Comparison of ENCODE assay signal across 8 mouse cellular contexts in genomic region chr3:116614295-116614892, GRCm38 (mm10). TPM values are rescaled to one million over a fixed set of nuclear protein-coding genes. Genes with fewer than 3 reads are reported as not detected.
A peak's percentile ranks its signal among the peaks of the same experiment; 100 is the strongest.
DNase-seq lines count a peak whose midpoint lies in the region; ATAC-seq and TF ChIP-seq lines count a peak whose summit lies in the region.

Trmt13 (minus strand) TSS chr3:116614587.

- no peak within 1 kb of the TSS for H3K4me3 ChIP-seq in G1E (ENCODE audit: low read depth, low read length)
- H3K4me3 ChIP-seq in forebrain, embryonic 11.5 days (ENCODE audit: low read depth, low read length) = no peak within 1 kb of the TSS
- no peak within 1 kb of the TSS for H3K4me3 ChIP-seq in lung, embryonic 14.5 days (ENCODE audit: low read depth, low read length)
- H3K4me3 ChIP-seq in stomach, embryonic 16.5 days (replicated peaks; ENCODE audit: low read length) = no peak within 1 kb of the TSS

- H3K4me1 ChIP-seq in G1E (ENCODE audit: insufficient read depth, low read depth, low read length) = peaks cover 28% of the 10 kb centered on the region
- no peaks in the 10 kb centered on the region for H3K4me1 ChIP-seq in forebrain, embryonic 11.5 days (replicated peaks; ENCODE audit: control insufficient read depth, insufficient read depth, low read length)
- no peaks in the 10 kb centered on the region for H3K4me1 ChIP-seq in lung, embryonic 14.5 days (ENCODE audit: insufficient read depth)
- peaks cover 7% of the 10 kb centered on the region; the same call in 1 of the 2 replicates for H3K4me1 ChIP-seq in stomach, embryonic 16.5 days (ENCODE audit: control insufficient read depth, insufficient read depth, low read length)

- H3K27ac ChIP-seq in forebrain, embryonic 11.5 days (ENCODE audit: low read depth, low read length) = no peak within 1 kb of the TSS
- H3K27ac ChIP-seq in lung, embryonic 14.5 days (ENCODE audit: low read depth) = no peak within 1 kb of the TSS
- H3K27ac ChIP-seq in stomach, embryonic 16.5 days (ENCODE audit: low read length) = peak within 1 kb of the TSS; percentile 52; the same call in 1 of the 2 replicates

- DNase-seq in frontal cortex, postnatal 36 days (ENCODE audit: low spot score in 2 of 2) = no peak
- DNase-seq in G1E (ENCODE audit: low spot score) = no peak
- DNase-seq in forebrain, embryonic 11.5 days (ENCODE audit: low spot score) = no peak
- peak; percentile 31 for DNase-seq in layer of hippocampus, adult 9-10 months (ENCODE audit: low spot score)
- DNase-seq in lung, embryonic 14.5 days = peak; percentile 22
- DNase-seq in kidney, postnatal 25 days = no peak

- peaks cover 73% of the 10 kb centered on the region for H3K36me3 ChIP-seq in G1E (replicated peaks)
- peaks cover 2% of the 10 kb centered on the region; the same call in 1 of the 2 replicates for H3K36me3 ChIP-seq in forebrain, embryonic 11.5 days (ENCODE audit: control insufficient read depth, insufficient read depth, low read length)
- H3K36me3 ChIP-seq in lung, embryonic 14.5 days (ENCODE audit: insufficient read depth) = peaks cover 53% of the 10 kb centered on the region
- H3K36me3 ChIP-seq in stomach, embryonic 16.5 days (ENCODE audit: control insufficient read depth, insufficient read depth, low read length) = peaks cover 4% of the 10 kb centered on the region; the same call in 1 of the 2 replicates

- TF ChIP-seq CTCF in G1E (IDR thresholded peaks at IDR 0.05; ENCODE audit: low read depth, low read length) = no peak
- no peak for TF ChIP-seq CTCF in lung, embryonic 14.5 days (IDR thresholded peaks at IDR 0.05; ENCODE audit: low read depth)

- WGBS in forebrain, embryonic 11.5 days = 89% methylated on average over 10 of the region's 10 CpGs
- WGBS in lung, embryonic 14.5 days = 57% methylated on average over 10 of the region's 10 CpGs
- 54% methylated on average over 10 of the region's 10 CpGs for whole genome bisulfite sequencing in stomach, embryonic 16.5 days

- no peak within 1 kb of the TSS for H3K9ac ChIP-seq in forebrain, embryonic 11.5 days (ENCODE audit: low read length)
- no peak within 1 kb of the TSS for H3K9ac ChIP-seq in lung, embryonic 14.5 days
- no peak within 1 kb of the TSS; the same call in 1 of the 2 replicates for H3K9ac ChIP-seq in stomach, embryonic 16.5 days (ENCODE audit: low read length)

- H3K4me2 ChIP-seq in forebrain, embryonic 11.5 days (ENCODE audit: low read depth, low read length, severe bottlenecking) = no peak within 1 kb of the TSS
- no peak within 1 kb of the TSS for H3K4me2 ChIP-seq in lung, embryonic 14.5 days
- 0 out of 2 replicates have a peak within 1 kb of the TSS, but pooled peaks have one; percentile 1 for H3K4me2 ChIP-seq in stomach, embryonic 16.5 days (ENCODE audit: low read depth, low read length)

- ATAC-seq in frontal cortex, adult (ENCODE audit: low TSS enrichment) = peak; percentile 74
- ATAC-seq in G1E (ENCODE audit: extremely low read depth, insufficient number of reproducible peaks, low FRiP score, poor library complexity, severe bottlenecking) = no peak
- no peak for ATAC-seq in forebrain, embryonic 11.5 days (replicated peaks; ENCODE audit: low FRiP score)
- peak; percentile 60 for ATAC-seq in lung, embryonic 14.5 days (ENCODE audit: insufficient read depth)
- peak; percentile 77; the same call in 1 of the 2 replicates for ATAC-seq in stomach, embryonic 16.5 days (ENCODE audit: insufficient read depth, low FRiP score)

- H3K9me3 ChIP-seq in G1E (replicated peaks) = no peaks in the 10 kb centered on the region
- H3K9me3 ChIP-seq in forebrain, embryonic 11.5 days (ENCODE audit: control insufficient read depth, low read length) = no peaks in the 10 kb centered on the region
- no peaks in the 10 kb centered on the region for H3K9me3 ChIP-seq in lung, embryonic 14.5 days (ENCODE audit: low read depth, low read length)
- H3K9me3 ChIP-seq in stomach, embryonic 16.5 days (replicated peaks; ENCODE audit: control insufficient read depth, low read length) = no peaks in the 10 kb centered on the region

- H3K27me3 ChIP-seq in G1E (ENCODE audit: insufficient read depth, low read length) = no peaks in the 10 kb centered on the region
- no peaks in the 10 kb centered on the region for H3K27me3 ChIP-seq in forebrain, embryonic 11.5 days (ENCODE audit: control insufficient read depth, insufficient read depth, low read length)
- no peaks in the 10 kb centered on the region for H3K27me3 ChIP-seq in lung, embryonic 14.5 days (ENCODE audit: insufficient read depth, low read length)
- H3K27me3 ChIP-seq in stomach, embryonic 16.5 days (ENCODE audit: control insufficient read depth, insufficient read depth, low read length) = no peaks in the 10 kb centered on the region

RNA-seq across cellular contexts. Expression of gene Trmt13, which starts in this region (rescaled TPM):
- total RNA-seq in G1E (2014; fragmentation: Nextera tagmentation) = 32.1 and 42.9 TPM in 2 replicates
- 34.5 and 35.8 TPM in 2 replicates for total RNA-seq in G1E (2017)
- 2.2 and 3.8 TPM in 2 replicates for polyA plus RNA-seq in G1E (2012)
- polyA plus RNA-seq in forebrain, embryonic 11.5 days (2014; fragmentation: Nextera tagmentation; extraction: Ambion mirVana) = 28.6 and 29.0 TPM in 2 replicates
- 24.8 and 25.4 TPM in 2 replicates for polyA plus RNA-seq in lung, embryonic 14.5 days (2014; fragmentation: Nextera tagmentation; extraction: Ambion mirVana)
- 25.7 and 25.9 TPM in 2 replicates for polyA plus RNA-seq in stomach, embryonic 16.5 days (2015; fragmentation: Nextera tagmentation; extraction: Ambion mirVana)

Comparison
In these comparisons a context has a peak if more than half of its experiments do, and no peak if none do; other contexts are left out.
1. ATAC-seq: peak in frontal cortex, adult (single experiment), lung, embryonic 14.5 days (single experiment) and stomach, embryonic 16.5 days (single experiment); none in G1E (single experiment) and forebrain, embryonic 11.5 days (single experiment).
2. DNase-seq: peak in layer of hippocampus, adult 9-10 months (single experiment) and lung, embryonic 14.5 days (single experiment); none in frontal cortex, postnatal 36 days (0 of 2), G1E (single experiment), forebrain, embryonic 11.5 days (single experiment) and kidney, postnatal 25 days (0 of 2).